Mouse (Mus musculus) hindbrain, embryonic 13.5 days (tissue): ENCODE results near the gene Ankdd1a. TPM values are rescaled to one million over a fixed set of nuclear protein-coding genes. Genes with fewer than 3 reads are reported as not detected.
A peak's percentile ranks its signal among the peaks of the same experiment; 100 is the strongest.

Source experiments
- ATAC-seq: fragments of 200-750 bp; cut with Nextera tagmentation; 2 replicates; pipeline ENCODE4 v1.8.0; 2017; ENCODE audit warnings: moderate TSS enrichment; ENCODE audit not compliant: low FRiP score
- H3K27ac ChIP-seq: fragments of 300-500 bp; sonication (generic); 2 replicates; pipeline ENCODE4 v1.5.1; 2015; ENCODE audit warnings: inconsistent platforms, mild to moderate bottlenecking, moderate library complexity
- H3K27me3 ChIP-seq: fragments of 300-500 bp; sonication (generic); 2 replicates; pipeline ENCODE4 v1.6.1; 2015; ENCODE audit warnings: mild to moderate bottlenecking, inconsistent platforms
- H3K36me3 ChIP-seq: fragments of 300-500 bp; sonication (generic); 2 replicates; pipeline ENCODE4 v1.6.1; 2015; ENCODE audit warnings: mild to moderate bottlenecking, inconsistent platforms
- H3K4me1 ChIP-seq: fragments of 300-500 bp; sonication (generic); replicated peaks from 2 replicates; pipeline ENCODE4 v1.6.1; 2015; ENCODE audit warnings: inconsistent platforms
- H3K4me2 ChIP-seq: fragments of 300-500 bp; sonication (generic); 2 replicates; pipeline ENCODE4 v1.6.1; 2015; ENCODE audit warnings: inconsistent platforms, mild to moderate bottlenecking, moderate library complexity
- H3K4me3 ChIP-seq: fragments of 300-500 bp; sonication (generic); 2 replicates; pipeline ENCODE4 v1.5.1; 2015; ENCODE audit warnings: mild to moderate bottlenecking, inconsistent platforms
- H3K9ac ChIP-seq: fragments of 300-500 bp; sonication (generic); 2 replicates; pipeline ENCODE4 v1.6.1; 2015; ENCODE audit warnings: mild to moderate bottlenecking, inconsistent platforms
- H3K9me3 ChIP-seq: fragments of 300-500 bp; sonication (generic); 2 replicates; pipeline ENCODE4 v1.6.1; 2016; ENCODE audit warnings: inconsistent platforms
- whole genome bisulfite sequencing: fragments of 180-500 bp; shearing (Covaris S2); methylation state at CpG from one replicate; pipeline ENCODE4 v1.1.7; 2015; 5-methylcytosine and 5-hydroxymethylcytosine counted together
- polyA plus RNA-seq: library from polyadenylated mRNA; unstranded; fragments of >200 nt; fragmentation: Nextera tagmentation; extraction: Ambion mirVana; gene quantifications from 2 replicates; pipeline ENCODE4 v1.2.1, GENCODE M21; 2015

Ankdd1a gene
- polyA plus RNA-seq, 1 experiment from 2014 or later = 0.51 TPM

GRCm38 (mm10) chr9:65523611-65524364 is 3.8 kb upstream of the Ankdd1a start:
- H3K9ac ChIP-seq = no peak overlapping the region
- H3K9me3 ChIP-seq = no peaks in the 10 kb centered on the region
- peaks cover 24% of the 10 kb centered on the region for H3K4me1 ChIP-seq
- no peaks in the 10 kb centered on the region for H3K27me3 ChIP-seq
- WGBS = 24% methylated on average over 14 of the region's 14 CpGs
- H3K27ac ChIP-seq = no peak overlapping the region
- H3K36me3 ChIP-seq = no peaks in the 10 kb centered on the region
- no peak overlapping the region for H3K4me3 ChIP-seq
- ATAC-seq = peak; percentile 59; the same call in 1 of the 2 replicates
- peak overlapping the region; percentile 29; the same call in 1 of the 2 replicates for H3K4me2 ChIP-seq

- no peaks in the 10 kb centered on the region for H3K36me3 ChIP-seq
- H3K4me1 ChIP-seq = peaks cover 24% of the 10 kb centered on the region
- peak; percentile 68 for ATAC-seq
- H3K9me3 ChIP-seq = no peaks in the 10 kb centered on the region
- peak overlapping the region; percentile 65 for H3K4me2 ChIP-seq
- WGBS = 17% methylated on average over 11 of the region's 11 CpGs
- peak overlapping the region; percentile 68 for H3K9ac ChIP-seq
- peak overlapping the region; percentile 39 for H3K4me3 ChIP-seq
- no peaks in the 10 kb centered on the region for H3K27me3 ChIP-seq
- H3K27ac ChIP-seq = peak overlapping the region; percentile 79
Observed at GRCm38 (mm10) chr9:65520505-65520876, 498 bp upstream of the Ankdd1a start.

- Histone ChIP-seq H3K4me3 (no peak overlapping the region), H3K4me1 (peaks cover 12% of the 10 kb centered on the region), H3K27me3 (no peaks in the 10 kb centered on the region), H3K9me3 (no peaks in the 10 kb centered on the region), H3K4me2 (no peak overlapping the region), H3K9ac (no peak overlapping the region), H3K36me3 (no peaks in the 10 kb centered on the region), H3K27ac (no peak overlapping the region)
- 55% methylated on average over 3 of the region's 3 CpGs for WGBS
- ATAC-seq = no peak
Observed at GRCm38 (mm10) chr9:65514851-65515261, 5.1 kb downstream of the Ankdd1a start.

- Histone ChIP-seq H3K9ac (no peak overlapping the region), H3K9me3 (no peaks in the 10 kb centered on the region), H3K4me1 (peaks cover 8% of the 10 kb centered on the region), H3K4me2 (no peak overlapping the region), H3K27me3 (no peaks in the 10 kb centered on the region), H3K27ac (no peak overlapping the region), H3K4me3 (no peak overlapping the region), H3K36me3 (no peaks in the 10 kb centered on the region)
- ATAC-seq = no peak
- 61% methylated on average over 8 of the region's 8 CpGs for WGBS
Observed at GRCm38 (mm10) chr9:65514431-65514830, 5.6 kb downstream of the Ankdd1a start.

- H3K4me2 ChIP-seq = no peak overlapping the region
- WGBS = 89% methylated on average over 3 of the region's 3 CpGs
- ATAC-seq = no peak
Observed at GRCm38 (mm10) chr9:65512520-65512919, 7.5 kb downstream of the Ankdd1a start.

GRCm38 (mm10) chr9:65508449-65508848 is 11.5 kb downstream of the Ankdd1a start:
- ATAC-seq = no peak
- H3K4me3 ChIP-seq = no peak overlapping the region
- no peak overlapping the region for H3K9ac ChIP-seq
- no peaks in the 10 kb centered on the region for H3K9me3 ChIP-seq
- H3K4me2 ChIP-seq = no peak overlapping the region
- no peaks in the 10 kb centered on the region for H3K27me3 ChIP-seq
- no peak overlapping the region for H3K27ac ChIP-seq
- no peaks in the 10 kb centered on the region for H3K36me3 ChIP-seq
- H3K4me1 ChIP-seq = no peaks in the 10 kb centered on the region
- WGBS = 72% methylated on average over 7 of the region's 7 CpGs

More at GRCm38 (mm10) chr9:65512520-65512919, 7.5 kb downstream of the Ankdd1a start:
- H3K27me3 ChIP-seq = no peaks in the 10 kb centered on the region
- H3K9ac ChIP-seq = no peak overlapping the region
- H3K4me1 ChIP-seq = peaks cover 7% of the 10 kb centered on the region
- no peak overlapping the region for H3K27ac ChIP-seq
- H3K4me3 ChIP-seq = no peak overlapping the region
- H3K36me3 ChIP-seq = no peaks in the 10 kb centered on the region
- no peaks in the 10 kb centered on the region for H3K9me3 ChIP-seq

- H3K4me2 ChIP-seq = no peak overlapping the region
- no peaks in the 10 kb centered on the region for H3K27me3 ChIP-seq
- no peaks in the 10 kb centered on the region for H3K36me3 ChIP-seq
- H3K9ac ChIP-seq = no peak overlapping the region
- H3K27ac ChIP-seq = no peak overlapping the region
- no peak for ATAC-seq
- no peaks in the 10 kb centered on the region for H3K4me1 ChIP-seq
- WGBS = 81% methylated on average over 21 of the region's 21 CpGs
- no peaks in the 10 kb centered on the region for H3K9me3 ChIP-seq
- no peak overlapping the region for H3K4me3 ChIP-seq
Observed at GRCm38 (mm10) chr9:65502721-65503505, 17.1 kb downstream of the Ankdd1a start.

- H3K27me3 ChIP-seq = no peaks in the 10 kb centered on the region
- WGBS = 69% methylated on average over 8 of the region's 8 CpGs
- no peak overlapping the region for H3K27ac ChIP-seq
- no peak overlapping the region for H3K9ac ChIP-seq
- no peak for ATAC-seq
- H3K9me3 ChIP-seq = no peaks in the 10 kb centered on the region
- H3K4me3 ChIP-seq = no peak overlapping the region
- no peaks in the 10 kb centered on the region for H3K4me1 ChIP-seq
- no peak overlapping the region for H3K4me2 ChIP-seq
- H3K36me3 ChIP-seq = no peaks in the 10 kb centered on the region
Observed at GRCm38 (mm10) chr9:65502146-65502545, 17.8 kb downstream of the Ankdd1a start.

- WGBS = 95% methylated on average over 4 of the region's 4 CpGs
- Histone ChIP-seq H3K27me3 (no peaks in the 10 kb centered on the region), H3K9me3 (0 out of 2 replicates have a peak, but pooled peaks cover 3% of the 10 kb centered on the region), H3K36me3 (peaks cover 18% of the 10 kb centered on the region; the same call in 1 of the 2 replicates), H3K4me3 (no peak overlapping the region), H3K4me1 (no peaks in the 10 kb centered on the region), H3K27ac (no peak overlapping the region), H3K9ac (no peak overlapping the region), H3K4me2 (no peak overlapping the region)
- ATAC-seq = no peak
Observed at GRCm38 (mm10) chr9:65492851-65493250, 27.1 kb downstream of the Ankdd1a start.

GRCm38 (mm10) chr9:65492351-65492750 is 27.6 kb downstream of the Ankdd1a start:
- Histone ChIP-seq H3K27ac (no peak overlapping the region), H3K27me3 (no peaks in the 10 kb centered on the region), H3K9me3 (0 out of 2 replicates have a peak, but pooled peaks cover 3% of the 10 kb centered on the region), H3K4me3 (no peak overlapping the region), H3K36me3 (peaks cover 22% of the 10 kb centered on the region), H3K9ac (no peak overlapping the region), H3K4me2 (no peak overlapping the region), H3K4me1 (no peaks in the 10 kb centered on the region)
- ATAC-seq = no peak
- WGBS = 98% methylated on average over 2 of the region's 2 CpGs

- no peaks in the 10 kb centered on the region for H3K4me1 ChIP-seq
- H3K27me3 ChIP-seq = no peaks in the 10 kb centered on the region
- H3K4me3 ChIP-seq = no peak overlapping the region
- H3K9ac ChIP-seq = no peak overlapping the region
- no peak overlapping the region for H3K27ac ChIP-seq
- no peak overlapping the region for H3K4me2 ChIP-seq
- peaks cover 31% of the 10 kb centered on the region for H3K36me3 ChIP-seq
- H3K9me3 ChIP-seq = 0 out of 2 replicates have a peak, but pooled peaks cover 3% of the 10 kb centered on the region
- ATAC-seq = no peak
- WGBS = 95% methylated on average over 3 of the region's 3 CpGs
Observed at GRCm38 (mm10) chr9:65491476-65491875, 28.5 kb downstream of the Ankdd1a start.

- Histone ChIP-seq H3K36me3 (peaks cover 96% of the 10 kb centered on the region), H3K27me3 (no peaks in the 10 kb centered on the region), H3K4me1 (no peaks in the 10 kb centered on the region), H3K4me3 (no peak overlapping the region), H3K9ac (no peak overlapping the region), H3K27ac (no peak overlapping the region), H3K4me2 (no peak overlapping the region), H3K9me3 (no peaks in the 10 kb centered on the region)
- WGBS = 82% methylated on average over 5 of the region's 5 CpGs
- no peak for ATAC-seq
Observed at GRCm38 (mm10) chr9:65480071-65480470, 39.9 kb downstream of the Ankdd1a start.
